Mouse (Mus musculus) ES-Bruce4 (cell line): Measurements from ENCODE around the gene Cmklr1.

ENCODE experiments used
- CTCF ChIP-seq: IDR thresholded peaks from one replicate; pipeline ENCODE4 v1.8.1; 2011; ENCODE audit warnings: low read depth, low read length
- POLR2A ChIP-seq: IDR thresholded peaks from one replicate; pipeline ENCODE4 v1.8.1; 2011; ENCODE audit warnings: low read length; ENCODE audit not compliant: insufficient read depth

GRCm38 (mm10) chr5:113693196-113693755 lies 43.0 kb upstream of the Cmklr1 start:
- no peak for TF ChIP-seq POLR2A
- TF ChIP-seq CTCF, result no peak
